Mouse (Mus musculus) right cerebral cortex, postnatal 36 days (tissue): ENCODE data around the gene Rock2.
"Not testable (repeated sequence)": the region's sequence is repeated elsewhere in the genome, so short reads cannot be mapped to it uniquely, and the experiment has no call there.

Source experiments
- DNase-seq, 2 experiments: peaks; one replicate each; pipeline ENCODE4 v3.0.0; 2022; ENCODE audit warnings: low spot score in 2 of 2, mixed read lengths in 1 of 2

The Rock2 gene

DNA sequence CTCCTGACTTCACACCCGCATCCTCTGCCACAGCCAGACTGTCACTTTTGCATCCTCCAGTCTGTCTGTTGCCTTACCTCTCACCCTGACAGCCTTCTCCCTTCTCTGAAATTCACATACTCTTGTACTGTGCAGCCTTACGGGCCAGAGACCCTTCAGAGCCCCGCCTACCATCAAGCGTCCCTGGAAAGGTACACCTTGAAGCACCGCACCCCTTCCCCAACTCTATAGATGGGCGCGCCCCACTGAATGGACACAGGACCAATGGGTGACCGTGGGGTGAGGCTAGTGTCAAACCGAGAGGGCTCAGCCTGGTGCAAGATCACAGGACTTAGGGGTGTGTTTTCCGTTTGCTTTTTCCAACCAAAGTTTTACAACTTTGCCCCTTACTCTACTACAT is 104.5 kb downstream of the Rock2 start:
- no peak for DNase-seq

GRCm38 (mm10) chr12:16999739-17000497 is 105.2 kb downstream of the Rock2 start, which contains the start of gene Pqlc3:
Pqlc3 (minus strand) TSS chr12:17000408.
- DNase-seq: peak; percentile 54 to 65

DNA sequence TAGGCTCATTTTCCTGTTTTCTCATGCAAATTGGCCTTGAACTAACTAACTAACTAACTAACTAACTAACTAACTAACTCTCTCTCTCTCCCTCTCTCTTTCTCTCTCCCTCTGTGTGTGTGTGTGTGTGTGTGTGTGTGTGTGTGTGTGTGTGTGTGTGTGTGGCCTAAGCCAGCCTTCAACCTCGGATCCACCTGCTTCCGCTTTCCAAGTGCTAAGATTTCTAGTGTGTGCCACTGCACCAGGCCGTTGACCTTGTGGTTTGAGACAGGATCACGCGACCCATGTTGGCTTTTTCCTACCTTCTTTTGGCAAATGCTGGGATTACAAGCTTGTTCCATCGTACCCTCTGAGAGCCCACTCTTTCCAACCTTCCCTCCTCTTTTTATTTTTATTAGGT is 105.9 kb downstream of the Rock2 start:
- DNase-seq: no peak

GRCm38 (mm10) chr12:17001211-17001610 is 106.5 kb downstream of the Rock2 start:
- no peak for DNase-seq

- no peak for DNase-seq
These were observed 114.8 kb downstream of the Rock2 start for GRCm38 (mm10) chr12:17009466-17009865.

GRCm38 (mm10) chr12:17011100-17011870 is 116.6 kb downstream of the Rock2 start, which contains the start of gene 2410004P03Rik:
2410004P03Rik (minus strand) TSS chr12:17011727.
- peak in 1 of 2 experiments; percentile 59 for DNase-seq

- DNase-seq: no peak
These were observed 117.6 kb downstream of the Rock2 start for GRCm38 (mm10) chr12:17012067-17012899.

GRCm38 (mm10) chr12:17015711-17016110 is 121.0 kb downstream of the Rock2 start:
- no peak for DNase-seq

DNA sequence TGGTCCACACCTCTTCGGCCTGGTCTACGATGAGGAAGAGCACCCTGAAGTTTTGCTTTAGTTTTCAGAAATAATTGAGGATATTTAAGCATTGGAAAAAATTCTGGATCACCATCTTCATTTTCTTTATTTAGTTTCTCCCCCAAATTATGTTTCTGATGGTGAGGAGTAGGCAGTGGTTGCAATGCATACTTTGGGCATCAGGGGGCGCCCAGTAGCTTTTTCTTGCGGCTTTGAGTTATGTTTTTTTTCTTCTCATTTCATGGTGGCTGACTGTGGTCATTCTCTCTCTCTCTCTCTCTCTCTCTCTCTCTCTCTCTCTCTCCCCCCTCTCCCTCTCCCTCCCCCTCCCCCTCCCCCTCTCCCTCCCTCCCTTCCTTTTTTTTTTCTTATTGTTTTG is 123.8 kb downstream of the Rock2 start:
- peak in 1 of 2 experiments; percentile 53 for DNase-seq

DNA sequence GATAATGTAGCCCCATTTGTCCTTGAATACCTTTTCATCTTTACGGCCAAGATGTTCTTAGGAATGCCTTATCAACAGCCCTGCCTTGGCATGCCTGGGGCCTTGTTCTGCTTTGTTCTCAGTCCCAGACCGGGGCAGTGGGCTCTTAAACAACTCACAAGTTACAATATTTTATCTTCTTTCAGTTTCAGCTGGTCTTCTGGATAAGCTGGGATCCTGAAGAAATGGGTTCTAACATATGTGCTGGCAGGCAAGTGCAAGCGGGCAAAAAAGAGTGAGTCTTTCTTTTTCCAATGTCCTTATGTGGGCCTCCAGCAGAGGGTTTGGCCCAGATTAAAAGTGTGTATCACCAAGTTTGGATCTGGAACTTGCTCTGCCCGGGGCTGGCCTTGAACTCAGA is 126.4 kb downstream of the Rock2 start:
- DNase-seq: not testable (repeated sequence)

GRCm38 (mm10) chr12:17022145-17022544 is 127.5 kb downstream of the Rock2 start:
- no peak for DNase-seq

DNA sequence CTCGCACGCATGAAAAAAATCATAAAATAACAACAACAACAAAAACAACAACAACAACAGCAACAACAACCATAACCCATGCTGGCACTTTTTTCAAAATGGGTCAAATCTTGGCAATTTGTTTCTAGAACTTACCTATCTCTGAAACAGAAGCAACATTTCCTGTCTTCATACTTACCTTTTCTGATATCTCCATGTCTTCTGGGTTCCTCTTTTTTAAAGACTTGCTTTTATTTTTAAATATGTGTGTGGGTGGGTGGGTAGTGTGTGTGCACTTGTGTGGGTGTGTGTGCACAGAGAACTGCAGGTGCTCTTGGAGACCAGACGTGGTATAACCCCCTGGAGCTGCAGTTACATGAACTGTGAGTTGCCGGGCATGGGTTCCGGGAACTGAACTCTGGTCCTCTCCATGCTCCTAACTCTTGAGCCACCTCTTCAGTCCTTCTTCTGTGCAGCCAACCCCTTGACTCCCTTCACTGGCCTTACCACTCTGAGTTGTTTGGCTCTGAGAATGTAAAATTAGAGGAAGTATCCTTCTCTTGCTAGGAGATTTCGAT is 129.9 kb downstream of the Rock2 start:
- no peak for DNase-seq

DNA sequence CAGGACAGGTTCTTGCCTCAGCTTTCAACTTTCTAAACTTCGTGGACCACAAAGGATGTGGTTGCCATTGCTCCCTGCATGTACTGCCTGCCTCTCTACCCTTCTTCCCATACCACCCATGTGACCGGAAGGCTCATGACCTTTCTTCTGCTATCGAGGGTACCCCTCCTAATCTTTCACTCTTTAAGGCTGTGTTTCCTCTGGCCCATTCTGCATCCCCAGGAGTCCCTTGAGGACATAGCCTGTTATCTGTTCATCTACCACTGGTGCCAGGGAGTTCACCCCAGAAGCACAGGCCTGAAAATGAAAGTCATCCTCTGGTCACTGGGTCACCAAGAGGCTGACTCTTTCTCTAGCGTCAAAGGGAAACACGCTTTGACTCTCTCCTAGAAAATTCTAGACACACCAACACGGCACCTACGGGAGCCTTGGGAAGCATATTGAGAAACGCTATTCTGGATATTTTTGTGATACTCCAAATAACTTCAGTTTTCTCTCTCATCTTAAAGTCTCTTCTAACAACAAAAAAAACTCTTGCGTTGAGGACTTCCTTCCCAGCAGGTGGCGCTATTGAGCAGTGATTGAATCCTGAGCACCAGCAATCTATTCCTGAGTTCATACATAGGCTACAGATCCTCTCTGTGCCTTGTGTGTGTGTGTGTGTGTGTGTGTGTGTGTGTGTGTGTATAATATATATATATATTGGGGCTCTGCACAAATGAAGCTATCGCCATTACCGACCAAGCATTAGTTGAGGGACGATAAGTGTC is 138.2 kb downstream of the Rock2 start:
- DNase-seq: peak; percentile 59 to 71

DNA sequence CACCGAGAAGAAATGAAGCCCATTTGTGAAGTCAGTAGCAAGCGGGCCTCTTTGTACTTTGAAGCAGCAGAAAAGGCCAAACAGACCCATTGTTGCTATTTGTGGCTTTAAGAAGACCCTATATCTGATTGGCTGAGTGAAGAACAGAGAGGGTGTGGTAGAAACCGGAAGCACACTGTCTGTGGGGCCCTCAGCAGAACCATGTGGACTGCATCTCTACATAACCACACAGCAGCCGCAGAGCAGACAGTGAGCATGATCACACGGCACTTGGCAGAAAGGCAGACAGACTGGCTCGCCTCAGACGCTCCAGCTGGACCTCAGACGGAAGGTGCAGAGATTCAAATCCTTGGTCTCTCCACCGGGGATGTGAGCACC is 138.8 kb downstream of the Rock2 start:
- no peak for DNase-seq

DNA sequence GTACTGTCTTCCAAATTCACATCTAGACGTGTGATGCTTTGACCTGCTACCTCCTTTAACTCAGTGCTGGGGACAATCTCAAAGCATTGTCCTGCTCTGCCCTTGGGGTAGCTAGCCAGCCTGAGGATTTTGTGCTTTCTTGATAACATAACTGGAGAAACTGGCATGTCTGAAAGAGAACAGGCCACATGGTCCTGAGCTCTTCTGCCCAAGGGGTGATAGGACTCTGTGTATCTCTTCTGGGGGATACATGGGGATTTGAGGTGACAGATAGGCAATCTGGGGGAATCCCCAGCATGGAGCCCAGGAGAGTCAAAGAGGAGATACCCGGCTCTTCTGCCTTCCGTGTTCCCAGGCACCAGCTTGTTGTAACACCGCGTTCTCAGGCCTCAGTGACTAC is 140.0 kb downstream of the Rock2 start:
- no peak for DNase-seq

DNA sequence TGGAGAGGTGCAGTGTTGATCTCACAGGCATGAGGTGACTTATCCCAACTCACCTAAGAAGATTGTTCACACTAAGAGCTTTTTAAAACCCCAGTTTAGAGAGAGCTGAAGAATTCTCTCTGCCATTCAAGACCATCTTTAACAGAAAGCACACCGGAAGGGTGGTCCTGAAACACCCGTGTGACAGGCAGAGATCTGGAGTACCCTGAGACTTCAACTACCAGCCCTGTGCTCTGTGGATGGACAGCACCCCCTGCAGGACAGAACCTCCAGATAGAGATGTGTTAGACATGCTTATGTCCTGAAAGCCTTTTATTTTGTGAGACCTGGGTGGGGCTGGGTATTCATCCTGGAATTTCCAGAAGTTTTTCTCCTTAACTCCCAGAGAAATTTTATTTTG is 140.4 kb downstream of the Rock2 start:
- DNase-seq: no peak

DNA sequence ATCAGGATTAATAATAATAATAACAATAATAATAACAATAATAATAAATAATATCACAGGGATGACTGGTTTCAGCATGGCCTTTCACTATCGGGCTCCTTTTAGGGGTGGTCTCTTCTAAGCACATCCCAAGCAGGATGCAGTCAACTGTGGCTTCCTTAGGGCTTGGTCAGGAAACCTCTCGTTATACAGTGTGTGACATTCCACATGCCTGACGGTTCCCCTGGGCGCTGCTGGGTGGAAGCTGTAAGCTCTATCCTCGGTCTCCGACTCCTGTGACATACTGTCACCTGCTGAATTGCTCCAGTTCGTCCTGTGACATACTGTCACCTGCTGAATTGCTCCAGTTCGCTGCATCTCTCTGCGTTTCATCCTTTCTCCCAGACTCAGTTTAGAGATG is 141.8 kb downstream of the Rock2 start:
- no peak for DNase-seq

- peak; percentile 49 to 68 for DNase-seq
These were observed 142.4 kb downstream of the Rock2 start for GRCm38 (mm10) chr12:17037053-17037610.
